Mouse (Mus musculus): ENCODE measurements around the gene Fasn. TPM values are rescaled to one million over a fixed set of nuclear protein-coding genes. Genes with fewer than 3 reads are reported as not detected.
A peak's percentile ranks its signal among the peaks of the same experiment; 100 is the strongest.

Fasn gene
- polyA plus RNA-seq, 1 experiment = 201 TPM

GRCm38 (mm10) chr11:120829757-120830532 lies 5.6 kb upstream of the Fasn start:
- 91% methylated on average over 10 of the region's 10 CpGs for WGBS
- no peak for DNase-seq (ENCODE audit: low read depth, low spot score)

- WGBS = 78% methylated on average over 4 of the region's 4 CpGs
- DNase-seq (ENCODE audit: low read depth, low spot score) = no peak
These were observed 4.1 kb upstream of the Fasn start for GRCm38 (mm10) chr11:120828416-120828815.

- WGBS = 96% methylated on average over 8 of the region's 8 CpGs
- DNase-seq (ENCODE audit: low read depth, low spot score) = no peak
These were observed 1.9 kb upstream of the Fasn start for GRCm38 (mm10) chr11:120826016-120826953.

GRCm38 (mm10) chr11:120825289-120825863 lies 1.0 kb upstream of the Fasn start:
- DNase-seq (ENCODE audit: low read depth, low spot score) = no peak
- WGBS = 72% methylated on average over 4 of the region's 4 CpGs

GRCm38 (mm10) chr11:120824787-120825288 lies 491 bp upstream of the Fasn start:
- under 1% methylated on average over 21 of the region's 21 CpGs for WGBS
- DNase-seq (ENCODE audit: low read depth, low spot score) = no peak

GRCm38 (mm10) chr11:120823551-120823947 lies 798 bp downstream of the Fasn start:
- WGBS = under 1% methylated on average over 40 of the region's 40 CpGs
- DNase-seq (ENCODE audit: low read depth, low spot score) = no peak

GRCm38 (mm10) chr11:120822831-120823550 lies 1.4 kb downstream of the Fasn start:
- DNase-seq (ENCODE audit: low read depth, low spot score) = no peak
- 3% methylated on average over 14 of the region's 14 CpGs for WGBS

GRCm38 (mm10) chr11:120822321-120822720 lies 2.0 kb downstream of the Fasn start:
- 31% methylated on average over 4 of the region's 4 CpGs for WGBS
- DNase-seq (ENCODE audit: low read depth, low spot score) = no peak

- 54% methylated on average over 14 of the region's 14 CpGs for WGBS
- DNase-seq (ENCODE audit: low read depth, low spot score) = no peak
These were observed 3.0 kb downstream of the Fasn start for GRCm38 (mm10) chr11:120821076-120821922.

- DNase-seq (ENCODE audit: low read depth, low spot score) = no peak
- 93% methylated on average over 14 of the region's 14 CpGs for WGBS
These were observed 3.8 kb downstream of the Fasn start for GRCm38 (mm10) chr11:120820546-120820945.

- 95% methylated on average over 6 of the region's 6 CpGs for WGBS
- DNase-seq (ENCODE audit: low read depth, low spot score) = no peak
These were observed 4.8 kb downstream of the Fasn start for GRCm38 (mm10) chr11:120819556-120819955.

GRCm38 (mm10) chr11:120818251-120818650 lies 6.1 kb downstream of the Fasn start:
- 93% methylated on average over 13 of the region's 13 CpGs for WGBS
- DNase-seq (ENCODE audit: low read depth, low spot score) = no peak

- 86% methylated on average over 6 of the region's 6 CpGs for WGBS
- no peak for DNase-seq (ENCODE audit: low read depth, low spot score)
These were observed 7.0 kb downstream of the Fasn start for GRCm38 (mm10) chr11:120817358-120817757.

- DNase-seq (ENCODE audit: low read depth, low spot score) = no peak
- WGBS = 94% methylated on average over 16 of the region's 16 CpGs
These were observed 12.3 kb downstream of the Fasn start for GRCm38 (mm10) chr11:120812068-120812467.

GRCm38 (mm10) chr11:120808010-120808409 lies 16.3 kb downstream of the Fasn start:
- WGBS = 83% methylated on average over 12 of the region's 12 CpGs
- no peak for DNase-seq (ENCODE audit: low read depth, low spot score)

- WGBS = 43% methylated on average over 7 of the region's 7 CpGs
- peak; percentile 54 for DNase-seq (ENCODE audit: low read depth, low spot score)
These were observed 18.7 kb downstream of the Fasn start for GRCm38 (mm10) chr11:120805375-120806298.

- 71% methylated on average over 4 of the region's 4 CpGs for WGBS
- DNase-seq (ENCODE audit: low read depth, low spot score) = no peak
These were observed 19.6 kb downstream of the Fasn start for GRCm38 (mm10) chr11:120804769-120805168.

- no peak for DNase-seq (ENCODE audit: low read depth, low spot score)
- WGBS = 83% methylated on average over 7 of the region's 7 CpGs
These were observed 20.1 kb downstream of the Fasn start for GRCm38 (mm10) chr11:120804274-120804673.
